Comparison of ENCODE assay signal across 8 mouse cellular contexts in genomic region chr3:109124091-109124490, GRCm38 (mm10). TPM values are rescaled to one million over a fixed set of nuclear protein-coding genes. Genes with fewer than 3 reads are reported as not detected.
DNase-seq lines count a peak whose midpoint lies in the region; ATAC-seq and TF ChIP-seq lines count a peak whose summit lies in the region.

No protein-coding gene starts in this region.

- no peak for ATAC-seq in hindbrain, embryonic 13.5 days (ENCODE audit: low FRiP score)
- no peak for ATAC-seq in midbrain, embryonic 13.5 days

- no peak for TF ChIP-seq EP300 in heart, adult 2 months (IDR thresholded peaks at IDR 0.05; ENCODE audit: insufficient read depth, low read depth, low read length)

- no peak overlapping the region for H3K9ac ChIP-seq in heart, adult 2 months (ENCODE audit: low read depth, low read length)
- H3K9ac ChIP-seq in hindbrain, embryonic 13.5 days: no peak overlapping the region
- no peak overlapping the region for H3K9ac ChIP-seq in midbrain, embryonic 13.5 days (replicated peaks)

- peak overlapping the region; percentile 88 for H3K4me3 ChIP-seq in heart, adult 2 months
- H3K4me3 ChIP-seq in hindbrain, embryonic 13.5 days: peak overlapping the region; percentile 73
- peak overlapping the region; percentile 75 for H3K4me3 ChIP-seq in midbrain, embryonic 13.5 days (replicated peaks)

- no peak for TF ChIP-seq POLR2A in heart, adult 2 months (IDR thresholded peaks at IDR 0.05; ENCODE audit: insufficient read depth, low read depth, low read length)

- H3K27me3 ChIP-seq in heart, adult 2 months (ENCODE audit: control insufficient read depth, insufficient read depth, low read length): no peaks in the 10 kb centered on the region
- H3K27me3 ChIP-seq in hindbrain, embryonic 13.5 days: no peaks in the 10 kb centered on the region
- H3K27me3 ChIP-seq in midbrain, embryonic 13.5 days: no peaks in the 10 kb centered on the region

- peak; percentile 22; the same call in 1 of the 2 replicates for TF ChIP-seq CTCF in heart, adult 2 months (IDR thresholded peaks at IDR 0.05)

- peak overlapping the region; percentile 92 for H3K27ac ChIP-seq in heart, adult 2 months
- H3K27ac ChIP-seq in hindbrain, embryonic 13.5 days: no peak overlapping the region
- H3K27ac ChIP-seq in midbrain, embryonic 13.5 days: no peak overlapping the region

- peaks cover 4% of the 10 kb centered on the region for H3K36me3 ChIP-seq in heart, adult 2 months (ENCODE audit: control insufficient read depth, insufficient read depth, low read length)
- peaks cover 9% of the 10 kb centered on the region; the same call in 1 of the 2 replicates for H3K36me3 ChIP-seq in hindbrain, embryonic 13.5 days
- peaks cover 4% of the 10 kb centered on the region; the same call in 1 of the 2 replicates for H3K36me3 ChIP-seq in midbrain, embryonic 13.5 days

- no peak for DNase-seq in heart, adult 2 months
- DNase-seq in heart, postnatal 36 days: no peak
- DNase-seq in embryo, embryonic 9.5 days (ENCODE audit: extremely low spot score): peak; percentile 10
- DNase-seq in spleen, postnatal 14 days (ENCODE audit: low spot score in 2 of 2): no peak
- DNase-seq in cerebellum, adult 9-11 months: no peak
- DNase-seq in B cell, adult 2 months: no peak

- peaks cover 5% of the 10 kb centered on the region for H3K4me1 ChIP-seq in heart, adult 2 months (ENCODE audit: control insufficient read depth, insufficient read depth, low read length)
- peaks cover 22% of the 10 kb centered on the region for H3K4me1 ChIP-seq in hindbrain, embryonic 13.5 days (replicated peaks)
- peaks cover 22% of the 10 kb centered on the region for H3K4me1 ChIP-seq in midbrain, embryonic 13.5 days (replicated peaks)

- H3K9me3 ChIP-seq in hindbrain, embryonic 13.5 days: no peaks in the 10 kb centered on the region
- no peaks in the 10 kb centered on the region for H3K9me3 ChIP-seq in midbrain, embryonic 13.5 days

- no peaks in the 10 kb centered on the region for H3K79me2 ChIP-seq in heart, adult 2 months (replicated peaks; ENCODE audit: control insufficient read depth, insufficient read depth, low read length)

- H3K4me2 ChIP-seq in hindbrain, embryonic 13.5 days: peak overlapping the region; percentile 86
- H3K4me2 ChIP-seq in midbrain, embryonic 13.5 days (replicated peaks): peak overlapping the region; percentile 78

- WGBS in heart, adult 2 months: 18% methylated on average over 4 of the region's 4 CpGs
- 57% methylated on average over 4 of the region's 4 CpGs for WGBS in hindbrain, embryonic 13.5 days
- 64% methylated on average over 4 of the region's 4 CpGs for WGBS in midbrain, embryonic 13.5 days

- intact Hi-C loops in heart, adult 2 months (cut with DNase I): loop anchor here (10.0 kb wide), 1 partner anchor 99 kb away; the partner anchor contains the start of gene Fam102b
- intact Hi-C loops in heart, postnatal 36 days (cut with DNase I): no loop called here

RNA-seq across cellular contexts. Expression of gene Slc25a24, which starts 1.1 kb away (rescaled TPM):
- 1 to 10 TPM; 5.7 to 7.4 TPM for total RNA-seq in heart, adult 2 months (2021)
- 1.9 and 3.3 TPM in 2 replicates for polyA plus RNA-seq in heart, adult 2 months (2012; rRNA removed)
- total RNA-seq in heart, postnatal 36 days (2021): 1 to 10 TPM; 5.3 to 6.4 TPM
- polyA plus RNA-seq in hindbrain, embryonic 13.5 days (2015; fragmentation: Nextera tagmentation; extraction: Ambion mirVana): 7.5 and 9.0 TPM in 2 replicates
- 9.1 and 10.0 TPM in 2 replicates for polyA plus RNA-seq in midbrain, embryonic 13.5 days (2015; fragmentation: Nextera tagmentation; extraction: Ambion mirVana)

RNA-seq across cellular contexts. Expression of gene Slc25a54, which starts 43.8 kb away (rescaled TPM):
- not detected for total RNA-seq in heart, adult 2 months (2021)
- not detected in 2 replicates for polyA plus RNA-seq in heart, adult 2 months (2012; rRNA removed)
- total RNA-seq in heart, postnatal 36 days (2021): not detected
- polyA plus RNA-seq in hindbrain, embryonic 13.5 days (2015; fragmentation: Nextera tagmentation; extraction: Ambion mirVana): not detected in 2 replicates
- not detected in 2 replicates for polyA plus RNA-seq in midbrain, embryonic 13.5 days (2015; fragmentation: Nextera tagmentation; extraction: Ambion mirVana)
